Mouse (Mus musculus) bone marrow macrophage, adult 2 months (primary cell): Measurements from ENCODE around the gene Dip2b.

ENCODE experiments used
- CTCF ChIP-seq: IDR thresholded peaks from 2 replicates; pipeline ENCODE4 v1.5.1; 2012; ENCODE audit warnings: low read depth, mild to moderate bottlenecking, low read length, moderate library complexity
- POLR2A ChIP-seq: IDR thresholded peaks from 2 replicates; pipeline ENCODE4 v1.6.1; 2012; ENCODE audit warnings: mild to moderate bottlenecking, low read depth, low read length, borderline replicate concordance

DNA sequence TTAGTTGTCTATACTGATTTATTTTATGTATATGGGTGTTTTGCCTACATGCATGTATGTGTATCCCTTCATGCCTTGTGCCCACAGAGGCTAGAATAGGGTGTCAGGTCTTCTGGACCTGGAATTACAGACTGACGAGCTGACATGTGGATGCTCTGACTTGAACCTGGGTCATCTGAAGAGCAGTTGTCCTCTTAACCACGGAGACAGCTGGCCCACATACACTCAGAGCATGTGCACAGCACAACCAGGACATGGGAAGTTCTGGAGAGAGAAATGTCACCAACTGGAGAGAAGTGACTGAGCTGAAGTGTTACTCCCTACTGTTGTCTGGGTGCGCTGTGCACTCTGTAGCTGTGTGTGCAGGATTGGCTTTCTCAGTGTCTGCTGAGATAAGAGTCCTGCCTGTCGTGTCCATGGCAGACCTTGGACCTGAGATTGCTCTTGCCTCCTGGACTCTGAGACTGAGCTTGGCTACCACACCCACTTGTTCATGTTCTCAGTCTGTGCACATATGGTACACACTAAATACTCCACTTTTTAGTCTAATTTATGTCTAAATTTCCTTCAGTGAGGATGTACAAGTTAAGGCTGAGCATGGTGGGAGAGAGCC is 117.7 kb downstream of the Dip2b start:
- TF ChIP-seq CTCF (no peak), POLR2A (no peak)
